Mouse (Mus musculus) ES-E14 (cell line): ENCODE data around the gene Sult5a1.

Experiments
- CHD2 ChIP-seq: IDR thresholded peaks from 2 replicates; pipeline ENCODE4 v1.6.1; 2014; ENCODE audit warnings: mild to moderate bottlenecking, low read depth, low read length, inconsistent platforms
- ZNF384 ChIP-seq: IDR thresholded peaks from 2 replicates; pipeline ENCODE4 v1.6.1; 2012; ENCODE audit warnings: low read depth, low read length, inconsistent platforms

GRCm38 (mm10) chr8:123156070-123156773 is 1.9 kb downstream of the Sult5a1 start:
- no peak for TF ChIP-seq CHD2
- no peak for TF ChIP-seq ZNF384
